Mouse (Mus musculus): Measurements from ENCODE around the gene Aarsd1. TPM values are rescaled to one million over a fixed set of nuclear protein-coding genes. Genes with fewer than 3 reads are reported as not detected.
"Not testable (repeated sequence)": the region's sequence is repeated elsewhere in the genome, so short reads cannot be mapped to it uniquely, and the experiment has no call there.

The Aarsd1 gene
- polyA plus RNA-seq, 1 experiment from 2014 or later, result 67.6 TPM

DNA sequence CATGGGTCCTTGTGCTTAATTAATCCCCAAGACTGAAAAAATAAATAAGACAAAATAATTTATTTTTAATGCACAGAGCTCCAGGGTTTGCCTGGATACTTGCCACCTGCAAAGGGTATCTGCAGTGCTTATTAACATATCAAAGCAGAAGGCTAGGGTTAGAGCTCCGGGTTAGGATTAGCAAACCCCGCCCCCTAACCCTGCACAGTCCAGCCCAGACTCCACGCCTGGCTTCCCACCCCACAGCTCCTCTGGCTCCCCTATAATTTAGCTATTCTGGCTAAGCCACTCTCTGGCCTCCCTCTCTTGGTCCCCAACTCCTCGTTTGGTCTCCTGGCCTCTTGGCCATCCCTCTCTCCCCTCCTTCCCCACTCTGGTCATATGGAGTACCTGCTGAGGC lies 35.6 kb downstream of the Aarsd1 start:
- no peak for DNase-seq (ENCODE audit: low spot score)

DNA sequence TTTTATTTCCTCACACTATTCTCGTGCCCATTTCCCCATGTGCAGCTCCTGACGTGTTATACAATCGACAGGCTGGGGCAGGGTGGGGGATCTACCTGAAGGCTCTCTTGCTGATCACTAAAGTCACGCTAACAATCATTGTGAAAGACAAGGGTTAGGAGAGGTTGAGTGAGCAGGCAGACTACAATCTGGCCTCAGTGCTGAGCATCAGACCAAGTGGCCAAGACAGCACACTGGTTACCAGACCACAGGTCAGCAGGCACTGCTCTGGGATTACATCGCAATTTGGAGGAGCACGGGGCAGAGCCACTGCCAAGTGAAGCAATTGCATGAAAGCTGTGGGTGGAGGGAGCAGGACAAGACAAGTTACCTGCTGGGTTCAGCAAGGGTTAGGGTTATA lies 38.5 kb downstream of the Aarsd1 start:
- DNase-seq (ENCODE audit: low spot score), result no peak

DNA sequence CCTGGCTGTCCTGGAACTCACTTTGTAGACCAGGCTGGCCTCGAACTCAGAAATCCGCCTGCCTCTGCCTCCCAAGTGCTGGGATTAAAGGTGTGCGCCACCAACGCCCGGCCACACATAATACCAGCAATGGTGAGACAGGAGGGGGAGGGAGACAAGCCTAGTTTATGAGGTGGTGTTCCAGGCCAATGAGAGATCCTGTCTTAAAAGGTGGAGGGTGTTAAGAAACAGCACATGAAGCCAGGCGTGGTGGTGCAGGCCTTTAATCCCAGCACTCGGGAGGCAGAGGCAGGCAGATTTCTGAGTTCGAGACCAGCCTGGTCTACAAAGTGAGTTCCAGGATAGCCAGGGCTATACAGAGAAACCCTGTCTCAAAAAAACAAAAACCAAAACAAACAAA lies 39.2 kb downstream of the Aarsd1 start:
- not testable (repeated sequence) for DNase-seq (ENCODE audit: low spot score)

- peak; percentile 11 for DNase-seq (ENCODE audit: low spot score)
These were observed 42.9 kb downstream of the Aarsd1 start for GRCm38 (mm10) chr11:101374421-101374938.

DNA sequence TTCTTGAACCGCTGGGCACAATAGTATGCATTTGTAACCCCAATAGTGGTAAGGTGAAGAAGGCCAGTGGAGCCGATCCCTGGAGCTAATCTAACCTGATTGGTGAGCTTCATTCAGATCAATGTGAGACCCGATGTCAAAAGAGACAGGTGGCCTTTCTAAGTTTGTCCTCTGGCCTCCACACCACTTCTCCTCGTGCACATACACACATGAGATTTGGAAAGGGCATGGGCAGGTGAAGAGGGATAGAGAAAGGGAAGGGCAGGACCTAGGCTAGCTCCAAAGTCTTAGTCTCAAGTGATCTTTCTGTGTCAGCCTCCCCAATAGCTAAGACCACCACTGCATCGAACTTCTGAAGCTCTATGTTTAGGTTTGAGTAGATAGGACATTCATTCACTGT lies 47.3 kb downstream of the Aarsd1 start:
- no peak for DNase-seq (ENCODE audit: low spot score)

- no peak for DNase-seq (ENCODE audit: low spot score)
These were observed 50.0 kb downstream of the Aarsd1 start, which contains the start of gene G6pc for GRCm38 (mm10) chr11:101367326-101367935. TSS of gene G6pc (plus strand) at chr11:101367561.

DNA sequence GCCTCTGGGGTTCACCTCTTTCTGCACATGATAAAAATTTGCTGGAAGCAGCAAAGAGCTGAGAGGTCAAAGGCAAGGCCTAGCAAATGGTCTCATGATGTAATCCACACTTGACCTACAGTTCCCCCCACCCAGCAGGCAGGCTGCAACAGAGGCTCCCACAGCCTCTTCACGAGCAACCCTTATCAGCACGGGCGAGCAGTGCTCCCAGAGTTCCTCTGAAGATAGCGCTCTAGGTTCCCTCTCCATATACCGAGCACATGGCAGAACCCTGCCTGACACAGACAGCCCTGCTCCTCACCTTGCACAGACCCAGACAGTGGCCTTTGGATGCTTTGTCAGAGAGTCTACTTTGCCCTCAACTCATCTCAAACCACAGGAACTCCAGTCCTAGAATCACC lies 52.9 kb downstream of the Aarsd1 start:
- no peak for DNase-seq (ENCODE audit: low spot score)

GRCm38 (mm10) chr11:101360651-101361113 lies 56.7 kb downstream of the Aarsd1 start:
- DNase-seq (ENCODE audit: low spot score), result peak; percentile 78

DNA sequence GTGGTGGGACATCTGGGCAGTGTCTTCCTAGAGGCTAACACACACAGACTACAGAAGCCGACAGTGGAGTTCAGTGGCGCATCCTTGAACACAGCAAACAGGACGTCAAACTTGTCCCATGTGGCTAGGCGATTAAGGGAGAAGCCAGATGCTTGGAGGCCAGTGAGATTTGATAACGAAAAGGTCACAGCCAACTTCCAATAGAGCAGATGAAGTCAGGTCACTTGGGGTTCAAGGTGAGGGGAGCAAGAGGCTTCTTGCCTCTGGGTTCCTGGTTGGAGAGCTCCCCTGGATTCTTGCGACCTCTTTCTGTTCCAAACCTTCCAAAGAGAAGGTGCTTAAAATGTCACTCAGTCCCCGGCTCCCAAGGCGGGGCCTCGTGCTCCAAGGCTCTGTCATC lies 57.6 kb downstream of the Aarsd1 start:
- DNase-seq (ENCODE audit: low spot score), result peak; percentile 10

GRCm38 (mm10) chr11:101357505-101358182 lies 59.8 kb downstream of the Aarsd1 start:
- no peak for DNase-seq (ENCODE audit: low spot score)

Small RNA genes lying within 50 kb of the gene (microRNA-seq; reads per million reads assigned to microRNA genes)
- not detected for gene Mir6929 (ENCODE audit: borderline number of aligned reads)

Other genes with a start within 250 kb of the Aarsd1 start
- gene Cntnap1, start 247.1 kb downstream of the Aarsd1 start, polyA plus RNA-seq (2015; fragmentation: Nextera tagmentation; extraction: Ambion mirVana), result 0.32 and 0.53 TPM in 2 replicates
- gene Plekhh3, start 246.3 kb downstream of the Aarsd1 start, polyA plus RNA-seq (2015; fragmentation: Nextera tagmentation; extraction: Ambion mirVana), result 2.4 and 2.8 TPM in 2 replicates
- 1.7 and 1.8 TPM in 2 replicates for gene Ccr10, start 242.2 kb downstream of the Aarsd1 start, polyA plus RNA-seq (2015; fragmentation: Nextera tagmentation; extraction: Ambion mirVana)
- gene Ezh1, start 191.2 kb downstream of the Aarsd1 start, polyA plus RNA-seq (2015; fragmentation: Nextera tagmentation; extraction: Ambion mirVana), result 13.7 and 13.8 TPM in 2 replicates
- 29.6 and 30.8 TPM in 2 replicates for gene Ramp2, start 171.6 kb downstream of the Aarsd1 start, polyA plus RNA-seq (2015; fragmentation: Nextera tagmentation; extraction: Ambion mirVana)
- 132 and 149 TPM in 2 replicates for gene Vps25, start 163.9 kb downstream of the Aarsd1 start, polyA plus RNA-seq (2015; fragmentation: Nextera tagmentation; extraction: Ambion mirVana)
- gene Wnk4, start 157.0 kb downstream of the Aarsd1 start, polyA plus RNA-seq (2015; fragmentation: Nextera tagmentation; extraction: Ambion mirVana), result 1.4 and 2.1 TPM in 2 replicates
- gene Cntd1, start 138.6 kb downstream of the Aarsd1 start, polyA plus RNA-seq (2015; fragmentation: Nextera tagmentation; extraction: Ambion mirVana), result 1.3 and 1.9 TPM in 2 replicates
- 164 and 179 TPM in 2 replicates for gene Coa3, start 138.5 kb downstream of the Aarsd1 start, polyA plus RNA-seq (2015; fragmentation: Nextera tagmentation; extraction: Ambion mirVana)
- gene Becn1, start 115.3 kb downstream of the Aarsd1 start, polyA plus RNA-seq (2015; fragmentation: Nextera tagmentation; extraction: Ambion mirVana), result 182 and 191 TPM in 2 replicates
- 123 and 135 TPM in 2 replicates for gene Psme3, start 101.4 kb downstream of the Aarsd1 start, polyA plus RNA-seq (2015; fragmentation: Nextera tagmentation; extraction: Ambion mirVana)
- 0.76 and 1.0 TPM in 2 replicates for gene Aoc2, start 92.6 kb downstream of the Aarsd1 start, polyA plus RNA-seq (2015; fragmentation: Nextera tagmentation; extraction: Ambion mirVana)
- gene Aoc3, start 87.0 kb downstream of the Aarsd1 start, polyA plus RNA-seq (2015; fragmentation: Nextera tagmentation; extraction: Ambion mirVana), result 0.69 and 0.78 TPM in 2 replicates
- 0.07 and 0.17 TPM in 2 replicates for gene G6pc, start 50.1 kb downstream of the Aarsd1 start, polyA plus RNA-seq (2015; fragmentation: Nextera tagmentation; extraction: Ambion mirVana)
- 1.5 and 2.2 TPM in 2 replicates for gene Gm27029, start 7.2 kb upstream of the Aarsd1 start, polyA plus RNA-seq (2015; fragmentation: Nextera tagmentation; extraction: Ambion mirVana)
- 13.2 and 16.1 TPM in 2 replicates for gene Rundc1, start 7.5 kb upstream of the Aarsd1 start, polyA plus RNA-seq (2015; fragmentation: Nextera tagmentation; extraction: Ambion mirVana)
- gene Ptges3l, start 7.7 kb upstream of the Aarsd1 start, polyA plus RNA-seq (2015; fragmentation: Nextera tagmentation; extraction: Ambion mirVana), result 1.8 TPM in 2 replicates
- gene Rpl27, start 24.7 kb upstream of the Aarsd1 start, polyA plus RNA-seq (2015; fragmentation: Nextera tagmentation; extraction: Ambion mirVana), result 550 and 596 TPM in 2 replicates
- gene Ifi35, start 30.8 kb upstream of the Aarsd1 start, polyA plus RNA-seq (2015; fragmentation: Nextera tagmentation; extraction: Ambion mirVana), result 86.4 and 87.4 TPM in 2 replicates
- 3.7 and 4.6 TPM in 2 replicates for gene Rnd2, start 47.4 kb upstream of the Aarsd1 start, polyA plus RNA-seq (2015; fragmentation: Nextera tagmentation; extraction: Ambion mirVana)
- 24.7 and 25.3 TPM in 2 replicates for gene Vat1, start 48.6 kb upstream of the Aarsd1 start, polyA plus RNA-seq (2015; fragmentation: Nextera tagmentation; extraction: Ambion mirVana)
- gene Brca1, start 134.3 kb upstream of the Aarsd1 start, polyA plus RNA-seq (2015; fragmentation: Nextera tagmentation; extraction: Ambion mirVana), result 9.1 and 9.8 TPM in 2 replicates
- gene Nbr1, start 134.5 kb upstream of the Aarsd1 start, polyA plus RNA-seq (2015; fragmentation: Nextera tagmentation; extraction: Ambion mirVana), result 39.8 and 40.2 TPM in 2 replicates
- gene Tmem106a, start 164.6 kb upstream of the Aarsd1 start, polyA plus RNA-seq (2015; fragmentation: Nextera tagmentation; extraction: Ambion mirVana), result 7.9 and 9.2 TPM in 2 replicates
- gene Gm11634, start 181.6 kb upstream of the Aarsd1 start, polyA plus RNA-seq (2015; fragmentation: Nextera tagmentation; extraction: Ambion mirVana), result not detected in 2 replicates
- gene Rdm1, start 209.6 kb upstream of the Aarsd1 start, polyA plus RNA-seq (2015; fragmentation: Nextera tagmentation; extraction: Ambion mirVana), result 44.5 and 46.0 TPM in 2 replicates
- gene Arl4d, start 247.9 kb upstream of the Aarsd1 start, polyA plus RNA-seq (2015; fragmentation: Nextera tagmentation; extraction: Ambion mirVana), result 3.0 and 3.1 TPM in 2 replicates